Mouse (Mus musculus) cerebellum, adult 18-20 months (tissue): ENCODE results near the gene Arf4.
"Not testable (repeated sequence)": the region's sequence is repeated elsewhere in the genome, so short reads cannot be mapped to it uniquely, and the experiment has no call there.

Source experiments
- DNase-seq, 2 experiments: peaks; one replicate each; pipeline ENCODE4 v3.0.0; 2021

Arf4 gene

DNA sequence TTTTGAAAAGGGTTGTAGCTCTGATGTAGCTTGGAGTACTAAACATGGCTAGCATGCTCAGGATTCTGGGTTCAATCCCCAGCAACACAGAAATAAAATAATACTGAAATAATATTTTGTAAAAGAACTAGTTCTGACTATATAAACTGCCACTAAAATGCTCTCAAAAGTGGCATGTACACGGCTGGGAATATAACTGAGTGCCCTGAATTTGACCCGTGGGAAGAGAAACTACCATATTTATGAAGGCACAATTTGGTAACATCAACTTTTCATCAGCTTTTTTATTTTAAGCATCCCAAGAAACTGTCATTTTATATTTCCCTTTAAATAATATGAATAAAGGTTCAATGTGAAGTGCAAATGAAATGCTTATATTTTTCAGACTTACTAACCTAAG lies 26.0 kb downstream of the Arf4 start:
- DNase-seq = no peak

DNA sequence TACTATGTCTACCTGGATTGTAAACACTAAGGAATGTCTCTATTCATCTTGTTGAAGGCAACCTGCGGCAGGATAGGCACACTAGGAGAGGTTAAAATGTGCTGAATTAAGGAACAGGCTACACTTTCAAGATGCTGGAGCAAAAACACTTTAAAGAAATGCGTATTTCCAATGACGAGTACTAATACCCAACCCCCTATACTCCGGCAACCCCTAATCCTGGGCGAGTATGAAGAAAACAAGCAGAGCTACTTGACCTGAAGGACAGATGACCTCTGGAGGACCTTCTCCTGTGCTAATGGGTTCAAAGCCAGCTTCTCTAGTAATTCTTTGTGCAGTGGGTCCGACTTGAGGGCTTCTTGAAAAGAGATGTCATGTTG lies 30.1 kb downstream of the Arf4 start:
- no peak for DNase-seq

DNA sequence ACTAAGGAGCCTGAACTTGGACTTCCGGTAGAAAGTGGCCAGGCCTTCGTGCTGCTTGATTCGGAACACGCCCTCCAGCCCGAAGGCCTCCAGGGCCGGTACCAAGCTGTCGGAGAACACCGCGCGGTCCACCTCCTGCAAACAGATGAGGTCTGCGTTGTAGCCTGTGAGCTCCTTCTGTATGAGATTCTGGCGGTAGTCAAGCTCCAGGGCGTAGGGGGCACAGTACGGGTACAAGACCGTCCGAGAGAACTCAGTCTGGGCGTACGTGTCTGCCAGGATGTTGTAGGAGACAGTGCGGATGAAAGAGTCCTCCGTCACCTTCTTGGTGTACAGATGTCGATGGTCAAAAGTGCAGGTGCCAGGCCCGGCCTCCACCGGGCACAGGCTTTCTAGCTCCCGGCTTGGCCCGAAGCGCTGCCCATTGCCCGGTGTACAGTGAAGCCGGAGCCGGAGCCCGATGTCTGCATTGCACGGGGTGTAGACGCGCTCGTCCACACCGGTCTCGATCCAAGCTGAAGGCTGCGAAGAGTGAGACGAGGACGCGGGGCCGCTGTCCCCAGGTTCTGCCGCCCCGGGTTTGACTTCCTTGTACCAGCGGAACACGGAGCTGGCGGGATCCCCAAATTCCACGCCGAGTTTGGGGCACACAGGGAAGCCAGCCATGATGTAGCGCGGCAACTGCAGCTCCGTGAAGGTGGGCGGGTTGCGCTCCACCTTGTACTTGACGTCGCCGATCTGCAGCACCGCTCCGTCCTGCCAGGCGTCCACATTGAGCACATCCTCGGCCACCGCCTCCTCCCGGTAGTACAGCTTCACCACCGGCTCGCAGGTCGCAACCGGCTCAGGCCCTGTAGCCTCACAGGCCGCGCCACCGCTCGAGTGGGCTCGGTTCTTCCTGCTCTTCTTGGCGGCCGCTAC lies 30.8 kb downstream of the Arf4 start:
- DNase-seq = peak; percentile 17 to 38

DNA sequence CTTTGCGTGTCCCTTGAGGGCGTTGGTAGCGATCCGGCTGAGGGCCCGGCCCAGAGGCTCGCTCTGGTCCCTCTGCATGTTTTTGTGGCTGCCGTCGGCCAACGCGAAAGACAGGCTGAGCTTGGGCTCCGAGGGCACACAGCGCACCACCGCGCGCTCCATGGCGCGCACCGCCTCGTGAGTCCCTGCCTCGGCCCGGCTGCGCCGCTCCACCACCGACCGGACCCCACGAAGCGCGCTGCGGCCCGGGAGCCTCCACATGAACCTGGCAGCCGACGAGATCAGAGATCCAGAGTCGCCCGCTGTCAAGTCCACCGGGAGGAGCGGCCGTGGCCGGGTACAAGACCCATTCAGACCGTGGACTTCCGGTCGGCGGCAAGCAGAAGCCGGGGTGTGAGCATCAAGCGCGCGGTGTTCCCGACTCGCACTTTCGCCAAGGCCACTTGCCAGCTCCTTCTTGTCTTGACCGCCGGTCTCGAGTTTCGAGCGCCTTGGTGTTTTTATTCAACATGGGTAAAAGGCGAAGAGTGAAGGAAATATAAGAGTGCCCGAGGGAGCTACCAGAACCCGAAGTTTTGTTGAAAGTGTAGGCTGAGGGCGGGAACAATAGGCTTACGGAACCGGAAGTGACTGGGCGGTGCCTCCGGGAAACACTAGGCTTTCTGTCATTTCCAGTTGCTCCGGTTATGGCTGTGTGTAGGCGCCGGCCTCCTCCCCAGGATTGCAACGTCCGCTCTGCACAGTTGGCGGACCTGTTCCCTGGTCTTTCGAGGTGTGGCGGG lies 31.6 kb downstream of the Arf4 start, which contains the start of gene Pde12:
Gene Pde12, minus strand, starts transcription at position 592 of the 782 bp plus-strand sequence.
- peak; percentile 87 to 89 for DNase-seq

DNA sequence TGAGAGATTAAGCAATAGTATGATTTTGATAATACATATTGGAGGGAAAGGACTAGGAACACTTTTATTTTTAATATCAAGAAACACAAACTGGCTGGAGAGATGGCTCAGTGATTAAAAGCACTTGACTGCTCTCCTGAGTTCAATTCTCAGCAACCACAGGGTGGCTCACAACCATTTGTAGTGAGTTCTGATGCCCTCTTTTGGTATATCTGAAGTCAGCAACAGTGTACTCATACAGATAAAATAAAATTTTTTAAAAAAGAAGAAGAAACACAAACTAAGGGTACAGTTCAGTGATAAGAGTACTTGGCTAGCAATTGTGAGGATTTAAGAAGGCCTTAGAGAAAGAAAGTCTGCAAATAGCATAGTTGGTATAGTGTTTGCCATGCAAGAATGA lies 33.1 kb downstream of the Arf4 start:
- no peak for DNase-seq

DNA sequence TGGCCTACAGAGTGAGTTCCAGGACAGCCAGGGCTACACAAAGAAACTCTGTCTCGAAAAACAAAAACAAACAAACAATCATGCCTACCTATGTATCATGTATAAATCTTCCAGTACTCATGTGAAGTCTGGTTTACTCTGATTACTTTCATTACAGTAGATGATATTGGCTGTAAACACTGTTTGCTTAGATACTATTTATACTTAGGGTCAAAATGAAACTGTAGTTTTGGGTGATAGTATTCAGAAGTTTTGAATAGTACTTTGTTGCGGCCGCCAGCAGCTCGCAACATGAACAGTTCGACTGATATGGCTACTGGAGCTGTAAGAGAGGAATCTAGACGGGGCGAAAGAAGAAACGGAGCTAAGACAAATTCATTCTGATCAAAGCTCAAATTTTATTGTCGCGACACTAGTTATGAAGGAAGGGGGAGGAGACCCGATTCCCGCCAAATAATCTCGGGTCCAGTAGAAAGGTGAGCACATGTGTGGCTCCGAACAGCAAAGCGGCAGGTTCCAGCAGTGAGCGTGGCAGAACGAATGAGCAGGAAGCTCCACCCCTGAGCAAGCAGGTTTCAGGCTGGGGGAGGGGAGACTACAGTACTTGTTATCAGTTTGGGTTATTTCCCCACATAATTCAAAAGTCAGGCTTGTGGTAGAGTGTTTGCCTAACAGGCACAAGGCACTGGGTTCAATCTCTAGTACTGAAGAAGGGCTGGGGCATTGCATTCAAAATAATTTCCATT lies 34.2 kb downstream of the Arf4 start:
- not testable (repeated sequence) for DNase-seq

DNA sequence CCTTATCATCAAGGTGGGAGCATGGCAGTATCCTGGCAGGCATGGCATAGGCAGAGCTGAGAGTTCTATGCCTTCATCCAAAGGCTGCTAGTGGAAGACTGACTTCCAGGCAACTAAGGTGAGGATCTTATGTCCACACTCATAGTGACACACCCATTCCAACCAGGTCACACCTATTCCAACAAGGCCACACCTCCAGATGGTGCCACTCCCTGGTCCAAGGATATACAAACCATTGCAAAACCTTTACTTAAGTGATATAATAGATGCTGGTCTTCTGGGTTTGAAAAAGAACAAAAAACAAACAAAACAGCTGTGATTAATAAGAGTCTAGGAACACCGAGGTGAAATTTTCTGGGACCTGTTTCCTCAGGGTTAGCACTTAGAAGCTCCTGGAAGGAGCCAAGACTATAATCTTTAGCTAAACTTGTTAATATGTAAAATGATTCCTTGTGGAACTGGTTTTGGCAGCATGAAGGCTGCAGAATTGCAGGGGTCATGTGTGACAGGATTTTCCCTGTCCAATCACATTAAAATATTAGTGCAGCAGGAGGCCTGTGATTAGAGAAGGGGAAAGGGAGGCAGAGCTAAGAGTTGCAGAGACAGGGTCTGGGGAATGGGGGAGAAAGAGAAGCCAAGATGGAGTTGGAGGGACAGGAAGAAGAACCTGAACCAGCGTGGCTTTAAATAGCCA lies 36.7 kb downstream of the Arf4 start:
- DNase-seq = not testable (repeated sequence)

DNA sequence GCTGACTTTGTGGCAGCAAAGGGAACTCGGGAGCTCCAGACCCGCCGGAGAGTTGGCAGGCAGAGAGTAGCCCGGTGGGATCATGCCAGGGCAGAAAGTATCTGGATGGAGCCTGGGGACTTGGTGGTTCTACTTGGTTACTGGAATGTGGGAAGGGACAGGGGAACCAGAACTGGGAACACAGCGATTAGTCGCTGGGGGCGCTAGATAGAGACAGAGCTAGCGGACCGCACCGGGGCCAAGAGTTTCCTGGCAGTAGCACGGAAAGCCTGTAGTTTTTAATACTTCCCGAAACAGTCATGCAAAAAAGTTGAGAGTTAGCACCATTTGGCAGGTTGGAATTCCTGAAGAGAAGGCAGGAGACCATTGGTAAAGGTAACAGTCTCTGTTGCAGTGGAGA lies 37.5 kb downstream of the Arf4 start:
- peak in 1 of 2 experiments; percentile 8 for DNase-seq

DNA sequence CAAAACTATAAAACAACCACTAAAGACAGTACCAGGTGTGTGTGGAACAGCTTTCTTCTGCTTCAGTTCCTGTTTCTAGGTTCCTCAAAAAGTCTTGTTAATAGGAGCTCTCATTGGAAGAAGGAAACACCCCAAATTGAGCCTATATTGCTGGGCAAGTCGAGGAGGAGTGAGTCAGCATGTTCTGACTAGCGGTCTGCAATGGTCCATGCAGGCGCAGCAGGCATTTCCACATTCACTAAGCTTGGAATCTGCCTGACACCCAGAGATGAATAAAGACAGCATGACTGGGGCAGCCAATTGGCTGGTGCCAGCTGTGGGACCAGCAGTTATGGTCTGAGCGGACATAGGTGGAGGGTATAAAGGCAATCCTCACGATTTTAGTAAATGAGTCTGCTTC lies 37.9 kb downstream of the Arf4 start:
- DNase-seq = no peak

DNA sequence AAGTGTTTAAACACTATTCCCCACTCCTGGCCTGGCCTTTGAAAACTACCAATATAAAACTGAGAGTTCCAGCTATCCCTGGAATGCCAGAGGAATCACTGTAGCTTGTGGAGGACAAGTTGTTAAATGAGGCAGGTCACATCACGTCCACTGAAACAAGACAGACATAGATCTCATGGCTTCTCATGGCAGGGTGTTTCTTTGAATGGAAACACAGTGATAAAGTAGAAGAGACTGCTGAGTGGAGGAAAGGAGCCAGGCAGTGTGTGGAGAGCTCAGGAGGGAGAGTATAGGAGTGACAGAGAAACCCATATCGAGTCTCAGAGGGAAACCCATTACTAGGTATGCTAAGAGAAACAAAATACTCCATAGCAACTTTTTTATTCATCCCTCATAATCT lies 52.9 kb downstream of the Arf4 start:
- no peak for DNase-seq

DNA sequence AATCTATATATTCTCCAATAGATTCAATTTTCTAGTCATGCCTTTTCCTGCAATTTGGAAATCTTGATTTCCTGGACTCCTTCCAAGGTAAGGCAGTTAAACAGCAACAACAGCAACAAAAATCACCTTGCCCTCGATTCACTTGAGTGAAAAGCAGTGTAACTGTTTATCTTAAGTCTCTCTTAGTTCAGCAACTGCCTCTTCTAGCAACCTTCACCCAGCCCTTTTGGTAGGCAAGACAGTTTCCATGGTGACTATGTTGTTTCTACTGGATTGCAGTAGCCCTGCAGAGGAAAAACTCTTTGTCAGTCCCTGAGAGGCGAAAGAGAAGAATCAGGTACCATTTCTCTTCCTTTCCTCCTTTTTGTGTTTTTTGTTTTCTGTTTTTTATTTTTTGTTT lies 53.5 kb downstream of the Arf4 start:
- no peak for DNase-seq

DNA sequence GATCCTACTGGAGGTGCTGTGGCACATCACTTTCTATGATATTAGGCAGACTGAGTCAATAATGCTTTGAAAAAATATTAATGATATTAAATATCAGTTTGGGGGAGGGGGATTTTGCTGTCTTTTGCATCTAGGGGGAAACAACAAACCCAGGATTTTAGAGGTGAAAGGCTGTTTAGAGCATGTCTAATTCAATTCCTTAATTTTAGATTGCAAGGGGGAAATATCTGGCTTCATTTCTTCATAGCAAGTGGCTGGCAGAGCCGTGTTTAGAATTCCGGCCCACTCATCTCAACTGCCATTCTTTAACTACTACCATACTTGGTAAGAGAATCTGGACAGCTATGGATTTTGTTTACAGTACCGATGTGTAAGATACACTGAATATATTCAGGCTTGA lies 55.1 kb downstream of the Arf4 start, which contains the start of gene Dnah12:
Gene Dnah12, plus strand, starts transcription at position 301 of the 400 bp plus-strand sequence.
- no peak for DNase-seq

DNA sequence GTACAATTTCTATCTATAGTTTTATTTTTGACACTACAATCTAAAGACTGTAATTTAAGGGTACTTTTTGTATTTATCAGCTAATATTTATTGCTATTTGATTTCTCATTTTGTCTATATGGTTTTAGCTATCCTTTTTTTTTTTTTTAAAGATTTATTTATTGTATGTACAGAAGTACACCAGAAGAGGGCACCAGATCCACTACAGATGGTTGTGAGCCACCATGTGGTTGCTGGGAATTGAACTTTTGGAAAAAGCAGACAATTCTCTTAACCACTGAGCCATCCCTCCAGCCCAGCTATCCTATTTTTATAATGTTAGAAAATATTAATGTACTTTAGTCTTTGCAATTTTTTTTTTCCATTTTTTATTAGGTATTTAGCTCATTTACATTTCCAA lies 60.0 kb downstream of the Arf4 start:
- no peak for DNase-seq

DNA sequence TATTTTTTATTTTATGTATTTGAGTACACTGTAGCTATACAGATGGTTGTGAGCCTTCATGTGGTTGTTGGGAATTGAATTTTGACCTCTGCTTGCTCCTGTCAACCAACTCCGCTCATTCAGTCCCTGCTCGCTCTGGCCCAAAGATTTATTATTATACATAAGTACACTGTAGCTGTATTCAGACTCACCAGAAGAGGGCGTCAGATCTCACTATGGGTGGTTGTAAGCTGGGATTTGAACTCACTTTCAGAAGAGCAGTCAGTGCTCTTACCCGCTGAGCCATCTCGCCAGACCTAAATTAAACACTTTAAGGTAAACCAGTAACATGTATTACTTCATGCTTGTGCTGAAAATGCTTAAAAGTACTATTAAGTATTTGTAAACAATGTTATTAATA lies 67.4 kb downstream of the Arf4 start:
- DNase-seq = not testable (repeated sequence)
